ENCODE assay signal across 20 mouse cellular contexts in the genomic region with DNA sequence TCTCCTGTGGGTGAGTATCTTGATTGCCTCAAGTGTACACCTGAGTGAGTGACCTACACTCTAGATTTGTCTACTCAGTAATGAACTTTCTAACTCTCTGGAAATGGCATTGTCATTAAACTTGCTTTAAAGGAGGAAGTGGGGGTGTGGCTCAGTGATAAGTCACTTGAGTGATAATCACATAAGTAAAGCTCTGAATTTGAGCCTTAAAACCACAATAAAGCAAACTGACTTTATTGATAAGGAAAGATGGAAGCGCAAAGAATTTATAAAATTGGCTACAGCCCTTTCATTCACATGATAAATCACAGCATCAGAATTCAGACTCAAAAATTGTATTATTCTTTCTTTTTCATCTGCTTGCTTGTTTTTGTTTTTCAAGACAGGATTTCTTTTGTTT. TPM values are rescaled to one million over a fixed set of nuclear protein-coding genes. Genes with fewer than 3 reads are reported as not detected.
"Had no signal": no experiment of that assay in that cellular context is flagged by ENCODE, and none has a peak within 500 bp of the region (broad histone marks: within the 10 kb centered on the region; RNA-seq: fewer than 3 reads in every experiment).

No protein-coding gene starts in this region.

- H3K9ac ChIP-seq: kidney, embryonic 15.5 days; limb, embryonic 13.5 days; liver, embryonic 12.5 days; liver, embryonic 15.5 days had no signal

- ATAC-seq: liver, embryonic 12.5 days had no signal

- H3K4me3 ChIP-seq: kidney, embryonic 15.5 days; limb, embryonic 10.5 days; limb, embryonic 13.5 days; liver, embryonic 12.5 days; liver, embryonic 15.5 days; midbrain, embryonic 10.5 days had no signal

- H3K4me1 ChIP-seq: kidney, embryonic 15.5 days; limb, embryonic 10.5 days; limb, embryonic 13.5 days; midbrain, embryonic 10.5 days had no signal

- H3K27me3 ChIP-seq: kidney, embryonic 15.5 days; limb, embryonic 13.5 days; liver, embryonic 12.5 days; liver, embryonic 15.5 days had no signal

- H3K27ac ChIP-seq: kidney, embryonic 15.5 days; limb, embryonic 10.5 days; limb, embryonic 13.5 days; liver, embryonic 12.5 days; liver, embryonic 15.5 days; midbrain, embryonic 10.5 days had no signal

- H3K4me2 ChIP-seq: kidney, embryonic 15.5 days; limb, embryonic 13.5 days; liver, embryonic 12.5 days; liver, embryonic 15.5 days had no signal

- DNase-seq: kidney, adult 11 months; kidney, adult 8-10 months; kidney, postnatal 14 days; kidney, postnatal 4 days; liver; lung, adult 2 months; lung, postnatal 14 days; lung, postnatal 4 days; midbrain, embryonic 14.5 days; thymus, postnatal 36 days had no signal

- H3K9me3 ChIP-seq: kidney, embryonic 15.5 days; limb, embryonic 10.5 days; limb, embryonic 13.5 days; liver, embryonic 12.5 days; liver, embryonic 15.5 days; midbrain, embryonic 10.5 days had no signal

RNA-seq across cellular contexts. Expression of a gene that starts 20.6 kb away (rescaled TPM):
- total RNA-seq: left cerebral cortex, adult 18-20 months; left cerebral cortex, postnatal 25 days; megakaryocyte, adult 5-6 weeks had no signal
- polyA plus RNA-seq: neural tube, embryonic 14.5 days had no signal
